Mouse (Mus musculus) heart, postnatal 10 days (tissue): ENCODE data around the gene Eloa. TPM values are rescaled to one million over a fixed set of nuclear protein-coding genes. Genes with fewer than 3 reads are reported as not detected.
"Not testable (repeated sequence)": the region's sequence is repeated elsewhere in the genome, so short reads cannot be mapped to it uniquely, and the experiment has no call there.

Source experiments
- DNase-seq, 2 experiments: peaks; one replicate each; pipeline ENCODE4 v3.0.0; 2021
- intact Hi-C: fragments of 180-260 bp; cut with DNase I; formaldehyde crosslinking; loops from one replicate; pipeline ENCODE4 v1.15.1; 2025
- total RNA-seq, 2 experiments: library from RNA; stranded (reverse); gene quantifications; 2 replicates each; pipeline ENCODE4 v1.2.3; 2021

Gene Eloa
- 10 to 100 TPM; 34.8 to 36.0 TPM for total RNA-seq

DNA sequence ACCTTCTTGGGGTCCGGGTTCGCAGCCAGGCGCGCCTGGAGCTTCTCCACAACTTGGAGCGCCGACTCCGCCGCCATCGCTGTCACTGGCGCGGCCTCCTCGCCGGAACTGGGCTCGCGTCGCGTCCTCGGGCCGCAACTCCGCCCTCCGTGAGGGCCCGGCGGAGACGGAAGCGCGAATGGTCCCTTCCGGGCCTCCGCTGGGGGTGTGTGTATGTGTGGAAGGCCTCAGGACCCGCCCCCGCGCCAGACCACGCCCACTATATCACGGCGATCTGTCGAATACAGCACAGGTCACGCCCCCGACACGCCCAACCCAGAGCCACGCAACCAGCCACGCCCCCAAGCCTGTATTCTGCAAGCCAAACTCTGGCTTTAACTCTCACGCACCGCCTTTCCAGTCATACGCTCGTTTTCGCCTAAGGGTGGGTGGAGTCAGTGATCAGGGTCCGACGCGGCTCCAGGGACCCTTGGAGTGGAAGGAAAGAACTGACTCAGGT is at the start of gene Eloa:
Gene Eloa, minus strand, starts transcription at position 215 of the 499 bp plus-strand sequence.
- intact Hi-C loops, result no loop called here
- peak; percentile 100 for DNase-seq

DNA sequence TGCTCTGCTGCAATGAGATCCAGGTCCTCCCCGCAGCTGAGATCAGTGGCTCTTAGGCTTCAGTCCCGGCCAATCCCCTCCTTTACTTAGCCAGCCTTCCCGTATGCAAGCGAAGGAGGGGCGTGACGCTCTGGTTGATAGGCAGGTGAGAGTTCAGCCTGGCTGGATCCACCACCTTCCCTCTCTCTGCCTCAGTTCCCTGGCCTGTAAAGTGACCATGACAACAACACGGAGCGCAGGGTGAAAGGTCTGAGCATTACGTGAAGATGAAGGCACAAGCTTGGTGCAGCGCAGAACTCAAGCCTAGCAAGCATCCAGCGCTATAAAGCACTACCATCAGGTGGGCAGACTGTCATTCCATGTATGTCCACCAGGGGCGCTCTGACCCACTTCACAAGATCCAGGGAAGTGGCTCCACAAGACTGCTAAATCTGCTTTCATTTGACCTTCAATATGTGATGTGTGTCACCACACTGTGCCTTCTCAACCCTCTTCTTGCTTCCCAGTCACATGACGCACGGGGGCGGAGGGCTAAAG is 49.7 kb upstream of the Eloa start:
- DNase-seq, result peak; percentile 82 to 90

GRCm38 (mm10) chr4:136070592-136070991 is 49.0 kb upstream of the Eloa start:
- no peak for DNase-seq
- intact Hi-C loops, result loop anchor here (1.0 to 2.0 kb wide), 3 partner anchors 79 to 130 kb away; no protein-coding TSS in a partner anchor

More for the DNA sequence above, 49.7 kb upstream of the Eloa start:
- intact Hi-C loops, result loop anchor here (2.0 kb wide), 1 partner anchor 130 kb away; no protein-coding TSS in a partner anchor

DNA sequence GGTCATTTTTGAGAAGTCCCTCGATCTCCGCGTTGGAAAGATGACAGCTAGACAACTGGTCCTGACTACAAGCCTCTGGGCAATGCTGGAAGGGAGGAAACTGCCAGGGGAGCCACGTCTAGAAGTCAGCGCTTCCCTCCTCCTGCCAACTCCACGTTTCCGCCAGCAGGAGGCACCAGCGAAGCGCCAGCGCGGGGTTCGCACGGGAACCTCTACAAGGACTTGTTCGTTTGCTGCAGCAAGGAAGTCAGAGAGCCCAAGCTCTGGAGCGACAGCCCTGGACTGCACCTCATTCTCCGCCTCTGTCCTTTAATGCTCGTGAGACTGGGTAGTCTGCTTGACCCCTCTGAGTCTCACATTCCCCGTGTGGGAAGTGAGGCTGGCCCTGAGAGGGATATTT is 48.4 kb upstream of the Eloa start:
- peak; percentile 90 to 92 for DNase-seq
- intact Hi-C loops, result loop anchor here (1.0 to 10.0 kb wide), 4 partner anchors 79 to 245 kb away; partner anchors contain the start of gene Hnrnpr

- intact Hi-C loops, result loop anchor here (10.0 kb wide), 1 partner anchor 245 kb away; the partner anchor contains the start of gene Hnrnpr
- DNase-seq, result no peak
Observed at GRCm38 (mm10) chr4:136069313-136069712, 47.8 kb upstream of the Eloa start.

- intact Hi-C loops, result loop anchor here (10.0 kb wide), 1 partner anchor 252 kb away; the partner anchor contains the start of gene Hnrnpr
- no peak for DNase-seq
Observed at GRCm38 (mm10) chr4:136063143-136063542, 41.6 kb upstream of the Eloa start.

- DNase-seq, result not testable (repeated sequence)
- intact Hi-C loops, result loop anchor here (10.0 kb wide), 2 partner anchors 255 to 545 kb away; partner anchors contain the start of genes Hnrnpr and Kdm1a
Observed at GRCm38 (mm10) chr4:136059800-136060488, 38.4 kb upstream of the Eloa start.

DNA sequence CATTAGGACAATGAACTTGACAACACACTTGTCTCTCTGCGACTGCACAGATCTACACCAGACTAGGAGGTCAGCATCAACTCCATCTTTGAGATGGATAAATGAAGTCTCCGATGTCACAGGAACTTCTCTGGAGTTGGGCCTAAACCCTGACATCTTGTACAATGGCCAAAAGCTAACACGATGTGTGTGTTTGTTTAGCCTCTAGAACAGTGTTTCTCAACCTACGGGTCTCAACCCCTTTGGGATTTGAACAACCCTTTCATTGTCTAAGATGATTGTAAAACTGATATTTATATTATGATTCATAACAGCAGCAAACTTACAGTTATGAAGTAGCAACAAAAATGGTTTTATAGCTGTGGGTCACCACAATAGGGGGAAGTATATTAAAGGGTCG is 36.4 kb upstream of the Eloa start:
- DNase-seq, result no peak
- intact Hi-C loops, result loop anchor here (10.0 kb wide), 1 partner anchor 547 kb away; the partner anchor contains the start of gene Kdm1a

GRCm38 (mm10) chr4:136056030-136056429 is 34.5 kb upstream of the Eloa start:
- no peak for DNase-seq
- intact Hi-C loops, result loop anchor here (10.0 kb wide), 1 partner anchor 549 kb away; the partner anchor contains the start of gene Kdm1a

DNA sequence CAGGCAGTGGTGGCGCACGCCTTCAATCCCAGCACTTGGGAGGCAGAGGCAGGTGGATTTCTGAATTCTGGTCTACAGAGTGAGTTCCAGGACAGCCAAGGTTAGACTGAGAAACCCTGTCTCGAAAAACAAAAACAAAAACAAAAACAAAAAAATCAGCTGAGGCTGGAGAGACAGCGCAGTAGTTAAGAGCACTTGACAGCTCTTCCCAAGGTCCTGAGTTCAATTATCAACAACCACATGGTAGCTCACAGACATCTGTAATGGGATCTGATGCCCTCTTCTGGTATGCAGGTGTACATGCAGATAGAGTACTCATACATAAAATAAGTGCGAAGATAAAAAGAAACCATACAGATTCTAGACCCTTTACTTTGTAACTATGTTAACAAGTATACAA is 32.3 kb upstream of the Eloa start:
- intact Hi-C loops, result loop anchor here (10.0 kb wide), 1 partner anchor 551 kb away; the partner anchor contains the start of gene Kdm1a
- DNase-seq, result no peak

DNA sequence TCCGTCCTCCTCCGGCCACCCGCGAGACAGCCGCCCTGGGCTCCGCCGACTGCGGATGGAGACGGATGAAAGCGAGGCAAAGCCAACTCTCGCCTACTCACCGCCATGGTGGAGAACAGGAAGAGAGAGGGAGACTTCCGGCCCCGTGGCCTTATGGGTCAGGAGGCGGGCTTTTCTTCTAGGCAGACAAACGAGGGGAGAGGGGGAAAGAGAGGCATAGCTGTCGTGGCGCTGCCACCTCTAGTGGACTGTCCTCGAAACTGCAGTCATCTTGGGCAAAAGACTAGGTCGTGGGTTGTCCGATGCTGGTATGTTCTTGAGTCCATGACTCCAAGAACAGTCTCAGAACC is 31.7 kb upstream of the Eloa start, which contains the start of gene Rpl11:
Gene Rpl11, minus strand, starts transcription at position 182 of the 350 bp plus-strand sequence.
- intact Hi-C loops, result loop anchor here (10.0 kb wide), 1 partner anchor 552 kb away; the partner anchor contains the start of gene Kdm1a
- peak; percentile 94 to 95 for DNase-seq

- DNase-seq, result peak in 1 of 2 experiments; percentile 27
- intact Hi-C loops, result loop anchor here (10.0 kb wide), 1 partner anchor 552 kb away; the partner anchor contains the start of gene Kdm1a
Observed at GRCm38 (mm10) chr4:136052534-136053246, 31.1 kb upstream of the Eloa start.

GRCm38 (mm10) chr4:136052060-136052459 is 30.5 kb upstream of the Eloa start:
- DNase-seq, result no peak
- intact Hi-C loops, result loop anchor here (10.0 kb wide), 1 partner anchor 553 kb away; the partner anchor contains the start of gene Kdm1a

GRCm38 (mm10) chr4:136050226-136050625 is 28.7 kb upstream of the Eloa start:
- DNase-seq, result no peak
- intact Hi-C loops, result loop anchor here (10.0 kb wide), 1 partner anchor 555 kb away; the partner anchor contains the start of gene Kdm1a

DNA sequence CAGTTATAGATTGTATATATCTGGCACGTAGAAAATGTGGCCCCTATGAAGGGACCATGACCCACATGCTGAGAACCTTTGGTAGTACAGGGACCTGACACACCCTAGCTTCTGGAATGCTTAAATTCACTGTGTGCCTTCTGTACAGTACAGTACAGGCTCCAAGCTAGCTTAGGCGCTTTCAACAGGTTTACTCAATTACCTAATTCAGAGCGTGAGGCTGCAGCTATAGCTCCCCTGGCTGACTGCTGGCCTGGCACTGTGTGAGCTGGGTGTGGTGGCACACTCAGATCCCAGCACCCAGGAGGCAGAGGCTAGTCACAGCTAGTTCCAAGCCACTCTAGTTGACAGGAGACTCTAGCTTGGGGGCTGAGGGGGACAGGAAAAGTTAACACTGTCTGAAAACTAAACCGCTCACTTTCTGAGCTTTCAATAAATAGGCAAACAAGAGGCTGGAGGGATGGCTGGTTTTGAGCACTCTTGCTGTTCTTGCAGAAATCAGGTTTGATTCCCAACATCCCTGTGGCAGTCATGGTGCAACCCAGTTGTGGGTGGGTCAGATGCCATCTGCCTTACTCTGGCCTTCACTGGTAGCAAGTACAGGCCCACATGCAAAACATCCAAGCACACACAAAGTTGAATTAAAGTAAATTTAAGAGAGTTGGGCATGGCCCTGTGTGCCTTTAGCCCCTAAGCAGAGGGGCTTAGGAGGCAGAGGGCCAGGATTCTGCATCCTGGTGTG is 26.9 kb upstream of the Eloa start:
- intact Hi-C loops, result loop anchor here (5.0 kb wide), 1 partner anchor 46 kb away; no protein-coding TSS in a partner anchor

GRCm38 (mm10) chr4:136047626-136048025 is 26.1 kb upstream of the Eloa start:
- intact Hi-C loops, result loop anchor here (5.0 kb wide), 1 partner anchor 45 kb away; no protein-coding TSS in a partner anchor
- DNase-seq, result no peak

More for the DNA sequence above, 26.9 kb upstream of the Eloa start:
- DNase-seq, result no peak

- no peak for DNase-seq
- intact Hi-C loops, result loop anchor here (5.0 kb wide), 1 partner anchor 45 kb away; no protein-coding TSS in a partner anchor
Observed at GRCm38 (mm10) chr4:136046888-136047287, 25.3 kb upstream of the Eloa start.

DNA sequence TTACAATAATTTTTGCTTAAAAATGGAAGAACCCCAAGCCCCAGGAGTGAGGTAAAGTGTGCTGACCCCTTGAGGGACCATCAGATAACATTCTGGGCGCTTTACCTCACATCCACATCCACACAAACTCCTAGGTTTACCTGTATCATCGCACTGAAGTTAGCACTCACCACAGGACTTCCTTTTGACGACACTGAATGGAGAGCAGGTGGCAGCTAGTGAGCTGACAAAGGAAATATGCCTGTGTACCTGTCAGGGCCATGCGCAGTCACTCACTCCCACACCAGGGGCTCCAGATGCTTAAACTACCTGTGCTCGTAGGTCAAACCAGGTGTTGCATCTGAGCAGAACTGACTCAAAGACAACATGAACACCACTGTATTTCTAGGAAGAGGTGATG is 23.5 kb upstream of the Eloa start:
- intact Hi-C loops, result loop anchor here (5.0 kb wide), 1 partner anchor 43 kb away; no protein-coding TSS in a partner anchor
- DNase-seq, result no peak

DNA sequence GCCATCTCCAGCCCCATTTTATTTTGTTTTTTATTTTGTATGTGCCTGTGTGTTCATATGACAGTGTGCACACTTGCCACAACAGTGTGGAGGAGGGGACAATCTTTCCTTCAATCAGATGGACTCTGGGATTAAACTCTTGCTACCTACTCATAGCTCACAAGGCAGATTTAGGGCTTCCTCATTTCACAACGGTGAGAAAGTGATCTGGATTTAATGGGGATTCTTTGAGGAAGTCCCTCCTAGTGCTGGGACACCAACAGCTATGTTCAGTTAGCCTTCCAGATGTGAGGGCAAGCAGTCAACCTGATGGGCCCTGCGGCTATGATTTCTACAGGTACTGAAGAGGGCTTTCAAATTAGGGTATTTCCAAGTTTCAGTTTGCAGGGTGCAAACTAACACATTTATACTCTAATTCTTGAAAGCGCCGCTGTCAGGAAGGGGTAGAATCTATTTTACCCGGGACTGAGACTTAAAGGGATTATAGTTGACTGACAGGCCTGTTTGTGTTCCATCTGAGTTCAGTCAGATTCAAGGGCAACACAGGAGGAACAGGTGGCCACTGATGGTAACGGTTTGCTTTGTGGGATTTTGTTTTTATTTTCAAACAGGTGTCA is 22.3 kb upstream of the Eloa start:
- intact Hi-C loops, result no loop called here
- no peak for DNase-seq
